Mouse (Mus musculus): ENCODE results near the gene Lrrc45.

Gene Lrrc45

GRCm38 (mm10) chr11:120713580-120714518 is at the start of gene Lrrc45, which contains the start of gene Cenpx:
Gene Lrrc45, plus strand, starts transcription at chr11:120713925.
Gene Cenpx, minus strand, starts transcription at chr11:120713738.
- POLR2A ChIA-PET, result interaction anchor here (0.6 to 29.7 kb wide), 86 partner anchors 8 to 959 kb away, joined by 3 to 509 read pairs (median 4); partner anchors contain the start of genes Pycr1 (in 4 of the 4), Aspscr1 (in 2 of the 4), Mafg (in 2 of the 4) and Notum (in 2 of the 4)
- CTCF ChIA-PET, result interaction anchor here (0.6 to 3.3 kb wide), 35 partner anchors 7 to 340 kb away, joined by 3 to 35 read pairs (median 4); partner anchors contain the start of genes Mrpl12 (in 1 of the 4), Notum (in 1 of the 4) and Rac3 (in 1 of the 4)

- POLR2A ChIA-PET, result interaction anchor here in 3 of 4 experiments (0.6 to 34.4 kb wide), 53 partner anchors 8 to 723 kb away, joined by 3 to 509 read pairs (median 6); partner anchors contain the start of genes Mafg (in 3 of the 3), Pycr1 (in 3 of the 3), Cenpx (in 2 of the 3) and Dcxr (in 2 of the 3)
- CTCF ChIA-PET, result interaction anchor here (0.5 to 3.2 kb wide), 15 partner anchors 13 to 111 kb away, joined by 3 to 13 read pairs (median 4); partner anchors contain the start of genes Cenpx (in 1 of the 4), Lrrc45 (in 1 of the 4), Mafg (in 1 of the 4) and Pycr1 (in 1 of the 4)
Measured at GRCm38 (mm10) chr11:120665406-120665805, 48.3 kb upstream of the Lrrc45 start.

GRCm38 (mm10) chr11:120666617-120667016 is 47.1 kb upstream of the Lrrc45 start:
- POLR2A ChIA-PET, result interaction anchor here (0.8 to 34.4 kb wide), 46 partner anchors 8 to 480 kb away, joined by 3 to 509 read pairs (median 6); partner anchors contain the start of genes Mafg (in 4 of the 4), Pycr1 (in 3 of the 4), Cenpx (in 2 of the 4) and Lrrc45 (in 2 of the 4)
- CTCF ChIA-PET, result interaction anchor here in 3 of 4 experiments (0.8 to 3.2 kb wide), 10 partner anchors 23 to 110 kb away, joined by 3 to 13 read pairs (median 4); partner anchors contain the start of genes Cenpx (in 1 of the 3), Lrrc45 (in 1 of the 3) and Pycr1 (in 1 of the 3)

- CTCF ChIA-PET, result interaction anchor here in 2 of 4 experiments (1.2 to 1.8 kb wide), 5 partner anchors 14 to 103 kb away, joined by 3 to 10 read pairs (median 4); partner anchors contain the start of genes Cenpx (in 1 of the 2), Lrrc45 (in 1 of the 2) and Pycr1 (in 1 of the 2)
Measured at GRCm38 (mm10) chr11:120672687-120673593, 40.8 kb upstream of the Lrrc45 start, which contains the start of gene Aspscr1. Gene Aspscr1, plus strand, starts transcription at chr11:120672973.

GRCm38 (mm10) chr11:120673594-120674122 is 40.1 kb upstream of the Lrrc45 start:
- POLR2A ChIA-PET, result interaction anchor here (0.7 to 34.4 kb wide), 53 partner anchors 8 to 316 kb away, joined by 3 to 509 read pairs (median 5); partner anchors contain the start of genes Mafg (in 3 of the 4), Notum (in 3 of the 4), Pycr1 (in 3 of the 4) and Cenpx (in 2 of the 4)
- CTCF ChIA-PET, result interaction anchor here in 2 of 4 experiments (0.7 to 1.9 kb wide), 6 partner anchors 15 to 103 kb away, joined by 3 to 10 read pairs (median 5); partner anchors contain the start of gene Pycr1 (in 1 of the 2)

More at GRCm38 (mm10) chr11:120672687-120673593, 40.8 kb upstream of the Lrrc45 start, which contains the start of gene Aspscr1:
- POLR2A ChIA-PET, result interaction anchor here in 3 of 4 experiments (0.7 to 34.4 kb wide), 52 partner anchors 7 to 473 kb away, joined by 3 to 509 read pairs (median 4); partner anchors contain the start of genes Mafg (in 3 of the 3), Notum (in 3 of the 3), Pycr1 (in 3 of the 3) and Cenpx (in 2 of the 3)

- ChIA-PET POLR2A (interaction anchor here (0.6 to 34.4 kb wide), 31 partner anchors 8 to 728 kb away, joined by 3 to 509 read pairs (median 5); partner anchors contain the start of genes Cenpx (in 2 of the 4), Lrrc45 (in 2 of the 4), Mafg (in 2 of the 4) and Notum (in 2 of the 4)), CTCF (interaction anchor here in 1 of 4 experiments (2.5 to 4.4 kb wide), 2 partner anchors 16 to 20 kb away, joined by 5 to 25 read pairs; partner anchors contain the start of gene Notum)
Measured at GRCm38 (mm10) chr11:120675875-120676274, 37.9 kb upstream of the Lrrc45 start.

GRCm38 (mm10) chr11:120676951-120677350 is 36.8 kb upstream of the Lrrc45 start:
- CTCF ChIA-PET, result interaction anchor here in 2 of 4 experiments (0.7 to 4.4 kb wide), 9 partner anchors 17 to 527 kb away, joined by 3 to 25 read pairs (median 4); partner anchors contain the start of genes Cenpx (in 1 of the 2), Hexdc (in 1 of the 2), Lrrc45 (in 1 of the 2) and Mafg (in 1 of the 2)
- POLR2A ChIA-PET, result interaction anchor here (0.8 to 34.4 kb wide), 22 partner anchors 8 to 209 kb away, joined by 3 to 509 read pairs (median 6); partner anchors contain the start of genes Mafg (in 2 of the 4), Notum (in 2 of the 4), Pycr1 (in 2 of the 4) and Arl16 (in 1 of the 4)

GRCm38 (mm10) chr11:120679909-120680308 is 33.8 kb upstream of the Lrrc45 start:
- CTCF ChIA-PET, result interaction anchor here (0.6 to 2.5 kb wide), 12 partner anchors 19 to 223 kb away, joined by 3 to 13 read pairs (median 4); partner anchors contain the start of genes Dcxr (in 1 of the 4) and Notum (in 1 of the 4)
- POLR2A ChIA-PET, result interaction anchor here in 3 of 4 experiments (0.6 to 34.4 kb wide), 19 partner anchors 10 to 173 kb away, joined by 3 to 509 read pairs (median 4); partner anchors contain the start of genes Pycr1 (in 2 of the 3), Cenpx (in 1 of the 3), Lrrc45 (in 1 of the 3) and Notum (in 1 of the 3)

GRCm38 (mm10) chr11:120682683-120683082 is 31.0 kb upstream of the Lrrc45 start:
- POLR2A ChIA-PET, result interaction anchor here in 2 of 4 experiments (1.0 to 34.4 kb wide), 7 partner anchors 9 to 50 kb away, joined by 3 to 509 read pairs (median 7); partner anchors contain the start of genes Notum (in 2 of the 2), Aspscr1 (in 1 of the 2), Cenpx (in 1 of the 2) and Lrrc45 (in 1 of the 2)
- CTCF ChIA-PET, result interaction anchor here in 1 of 4 experiments (1.9 kb wide), 1 partner anchor 14 kb away, joined by 5 read pairs; no protein-coding TSS in a partner anchor

GRCm38 (mm10) chr11:120683536-120683935 is 30.2 kb upstream of the Lrrc45 start:
- ChIA-PET POLR2A (interaction anchor here in 3 of 4 experiments (0.7 to 34.4 kb wide), 13 partner anchors 9 to 118 kb away, joined by 3 to 509 read pairs (median 4); partner anchors contain the start of genes Aspscr1 (in 3 of the 3), Notum (in 2 of the 3), Cenpx (in 1 of the 3) and Lrrc45 (in 1 of the 3)), CTCF (interaction anchor here in 2 of 4 experiments (0.5 to 1.9 kb wide), 2 partner anchors 13 to 37 kb away, joined by 3 to 5 read pairs; no protein-coding TSS in a partner anchor)

GRCm38 (mm10) chr11:120684086-120684485 is 29.6 kb upstream of the Lrrc45 start:
- ChIA-PET POLR2A (interaction anchor here (0.5 to 34.4 kb wide), 17 partner anchors 10 to 118 kb away, joined by 3 to 509 read pairs (median 4); partner anchors contain the start of genes Aspscr1 (in 3 of the 4), Notum (in 2 of the 4), Cenpx (in 1 of the 4) and Lrrc45 (in 1 of the 4)), CTCF (interaction anchor here in 3 of 4 experiments (0.5 to 1.9 kb wide), 3 partner anchors 12 to 36 kb away, joined by 3 to 5 read pairs (median 3); no protein-coding TSS in a partner anchor)

GRCm38 (mm10) chr11:120684660-120685059 is 29.1 kb upstream of the Lrrc45 start:
- CTCF ChIA-PET, result interaction anchor here in 2 of 4 experiments (1.1 to 1.2 kb wide), 2 partner anchors 26 to 36 kb away, joined by 3 to 4 read pairs; no protein-coding TSS in a partner anchor
- POLR2A ChIA-PET, result interaction anchor here in 3 of 4 experiments (0.7 to 34.4 kb wide), 15 partner anchors 10 to 119 kb away, joined by 3 to 509 read pairs (median 4); partner anchors contain the start of genes Aspscr1 (in 3 of the 3), Cenpx (in 1 of the 3), Lrrc45 (in 1 of the 3) and Notum (in 1 of the 3)

GRCm38 (mm10) chr11:120686650-120687272 is 27.0 kb upstream of the Lrrc45 start:
- CTCF ChIA-PET, result interaction anchor here in 1 of 4 experiments (1.6 kb wide), 1 partner anchor 10 kb away, joined by 4 read pairs; no protein-coding TSS in a partner anchor
- POLR2A ChIA-PET, result interaction anchor here in 2 of 4 experiments (0.6 to 34.4 kb wide), 9 partner anchors 9 to 606 kb away, joined by 3 to 509 read pairs (median 5); partner anchors contain the start of genes Cenpx (in 1 of the 2), Lrrc45 (in 1 of the 2) and Notum (in 1 of the 2)

- ChIA-PET CTCF (interaction anchor here in 3 of 4 experiments (0.8 to 1.7 kb wide), 4 partner anchors 11 to 87 kb away, joined by 3 to 4 read pairs (median 3); partner anchors contain the start of gene Pycr1 (in 1 of the 3)), POLR2A (interaction anchor here in 3 of 4 experiments (0.5 to 34.4 kb wide), 13 partner anchors 9 to 114 kb away, joined by 3 to 509 read pairs (median 5); partner anchors contain the start of genes Pycr1 (in 3 of the 3), Aspscr1 (in 1 of the 3), Cenpx (in 1 of the 3) and Lrrc45 (in 1 of the 3))
Measured at GRCm38 (mm10) chr11:120689365-120689764, 24.4 kb upstream of the Lrrc45 start.
